In genomic region chr4:102239657-102240390, GRCm38 (mm10) we compare ENCODE assay signal across 9 mouse cellular contexts.
DNase-seq lines count a peak whose midpoint lies in the region; ATAC-seq and TF ChIP-seq lines count a peak whose summit lies in the region.
"Had no signal": no experiment of that assay in that cellular context is flagged by ENCODE, and none has a peak within 500 bp of the region (broad histone marks: within the 10 kb centered on the region; RNA-seq: fewer than 3 reads in every experiment).

No protein-coding gene starts in this region.

- TF ChIP-seq CTCF in cortical plate, adult 2 months (IDR thresholded peaks at IDR 0.05; ENCODE audit: extremely low read depth, insufficient read depth, low read length): no peak

- TF ChIP-seq POLR2A in cortical plate, adult 2 months (IDR thresholded peaks at IDR 0.05; ENCODE audit: extremely low read depth, insufficient read depth, low read length): no peak

- peak overlapping the region; percentile 95 for H3K27ac ChIP-seq in cortical plate, adult 2 months (ENCODE audit: insufficient read depth, low read length)
- 0 out of 2 replicates have a peak overlapping the region, but pooled peaks have one; percentile 17 for H3K27ac ChIP-seq in midbrain, embryonic 16.5 days (ENCODE audit: low read length)
- H3K27ac ChIP-seq: liver, embryonic 14.5 days had no signal

- ATAC-seq in midbrain, embryonic 16.5 days: peak; percentile 64
- no peak for ATAC-seq in megakaryocyte progenitor cell, adult 5-6 weeks (replicated peaks; ENCODE audit: poor library complexity)

- peak; percentile 59 for DNase-seq in cerebellum, adult 11-12 months
- peak; percentile 71 to 78 for DNase-seq in layer of hippocampus, adult 8-10 months (ENCODE audit: low spot score in 2 of 2)
- DNase-seq in lung, adult 18-20 months: no peak
- no peak for DNase-seq in urinary bladder, postnatal 36 days (ENCODE audit: low spot score in 2 of 2)
- no peak for DNase-seq in spleen, postnatal 4 days (ENCODE audit: low spot score in 2 of 2)

- 45% methylated on average over 12 of the region's 12 CpGs for WGBS in midbrain, embryonic 16.5 days

- no peak overlapping the region for H3K9ac ChIP-seq in midbrain, embryonic 16.5 days (ENCODE audit: low read depth, low read length)
- H3K9ac ChIP-seq: liver, embryonic 14.5 days had no signal

- H3K4me2 ChIP-seq in midbrain, embryonic 16.5 days (ENCODE audit: low read length): no peak overlapping the region

- H3K4me1 ChIP-seq in cortical plate, adult 2 months (ENCODE audit: control insufficient read depth, insufficient read depth, low read length): peaks cover 7% of the 10 kb centered on the region; the same call in 1 of the 2 replicates
- H3K4me1 ChIP-seq in midbrain, embryonic 16.5 days (ENCODE audit: control insufficient read depth, insufficient read depth, low read length): peaks cover 10% of the 10 kb centered on the region

- no peaks in the 10 kb centered on the region for H3K36me3 ChIP-seq in midbrain, embryonic 16.5 days (ENCODE audit: control insufficient read depth, insufficient read depth, low read length)

- no peaks in the 10 kb centered on the region for H3K9me3 ChIP-seq in midbrain, embryonic 16.5 days (replicated peaks; ENCODE audit: control insufficient read depth, low read length, poor library complexity, severe bottlenecking)

- H3K4me3 ChIP-seq in cortical plate, adult 2 months (ENCODE audit: insufficient read depth, low read length): no peak overlapping the region
- H3K4me3 ChIP-seq in midbrain, embryonic 16.5 days (ENCODE audit: low read depth, low read length): no peak overlapping the region

- no peaks in the 10 kb centered on the region for H3K27me3 ChIP-seq in midbrain, embryonic 16.5 days (ENCODE audit: control insufficient read depth, insufficient read depth, low read depth, low read length)

Comparison
In these comparisons a context has a peak if more than half of its experiments do, and no peak if none do; other contexts are left out.
1. DNase-seq: peak in cerebellum, adult 11-12 months (single experiment) and layer of hippocampus, adult 8-10 months (2 of 2); none in lung, adult 18-20 months (0 of 2), urinary bladder, postnatal 36 days (0 of 2) and spleen, postnatal 4 days (0 of 2).